Mouse (Mus musculus) Patski (cell line): Measurements from ENCODE around the gene Pmm1. TPM values are rescaled to one million over a fixed set of nuclear protein-coding genes. Genes with fewer than 3 reads are reported as not detected.

ENCODE experiments used
- ATAC-seq: fragments of 100-300 bp; one replicate; pipeline ENCODE4 v1.8.0; 2021
- CTCF ChIA-PET: fragments of 350-600 bp; sonication (Branson Sonifier 250); formaldehyde crosslinking; loops from one replicate; lab custom pipeline; 2022; ENCODE audit warnings: inconsistent platforms; lab: Charles Lee
- POLR2A ChIA-PET: fragments of 350-600 bp; sonication (Branson Sonifier 250); formaldehyde crosslinking; loops from one replicate; lab custom pipeline; 2022; ENCODE audit warnings: antibody characterized with exemption, inconsistent platforms; lab: Charles Lee
- DNase-seq: peaks from one replicate; pipeline ENCODE4 v3.0.0-alpha.2; 2011; ENCODE audit warnings: low read depth, low spot score
- H3K27me3 ChIP-seq: fragments of 371-371 bp; one replicate; pipeline ENCODE4 v1.5.1; 2021
- CTCF ChIP-seq: fragments of 100-300 bp; IDR thresholded peaks from one replicate; pipeline ENCODE4 v1.5.1; 2021
- in situ Hi-C: fragments of 300-500 bp; cut with MboI; formaldehyde crosslinking; loops from 3 replicates; pipeline ENCODE4 v1.11.1; 2018; ENCODE audit warnings: low pct_unique_long_range_greater_than_20kb, mixed read lengths
- polyA plus RNA-seq: library from polyadenylated mRNA; unstranded; gene quantifications from one replicate; pipeline ENCODE4 v1.2.3, GENCODE M21; 2021

Gene Pmm1
- polyA plus RNA-seq, 1 experiment from 2014 or later: 97.0 TPM

- in situ Hi-C loops: no loop called here
- ATAC-seq (peak; percentile 33), DNase-seq (peak; percentile 81)
- POLR2A ChIA-PET: interaction anchor here (0.7 kb wide), 1 partner anchor 137 kb away, joined by 3 read pairs; no protein-coding TSS in a partner anchor
- CTCF ChIA-PET: interaction anchor here (0.7 to 1.3 kb wide), 6 partner anchors 9 to 30 kb away, joined by 3 to 7 read pairs (median 3); partner anchors contain the start of gene Csdc2
- H3K27me3 ChIP-seq: no peaks in the 10 kb centered on the region
- TF ChIP-seq CTCF: no peak
Measured at GRCm38 (mm10) chr15:81927741-81928140, 33.0 kb downstream of the Pmm1 start.

GRCm38 (mm10) chr15:81926446-81926822, 34.3 kb downstream of the Pmm1 start:
- DNase-seq: no peak
- CTCF ChIA-PET: no interaction called here
- POLR2A ChIA-PET: interaction anchor here (0.5 kb wide), 1 partner anchor 58 kb away, joined by 3 read pairs; no protein-coding TSS in a partner anchor
- H3K27me3 ChIP-seq: no peaks in the 10 kb centered on the region
- peak; percentile 2 for ATAC-seq
- TF ChIP-seq CTCF: no peak
- in situ Hi-C loops: no loop called here

- H3K27me3 ChIP-seq: no peaks in the 10 kb centered on the region
- DNase-seq (peak; percentile 77), ATAC-seq (peak; percentile 68)
- TF ChIP-seq CTCF: no peak
- CTCF ChIA-PET: interaction anchor here (1.4 kb wide), 1 partner anchor 11 kb away, joined by 3 read pairs; the partner anchor contains the start of gene Csdc2
- in situ Hi-C loops: no loop called here
- POLR2A ChIA-PET: interaction anchor here (0.5 to 0.9 kb wide), 2 partner anchors 11 to 59 kb away, joined by 3 to 4 read pairs; no protein-coding TSS in a partner anchor
Measured at GRCm38 (mm10) chr15:81925760-81926445, 34.8 kb downstream of the Pmm1 start, which contains the start of gene Polr3h. TSS of gene Polr3h (minus strand) at chr15:81926240.

GRCm38 (mm10) chr15:81924933-81925332, 35.8 kb downstream of the Pmm1 start:
- TF ChIP-seq CTCF: no peak
- DNase-seq (no peak), ATAC-seq (no peak)
- ChIA-PET CTCF (interaction anchor here (1.4 kb wide), 1 partner anchor 12 kb away, joined by 3 read pairs; the partner anchor contains the start of gene Csdc2), POLR2A (no interaction called here)
- in situ Hi-C loops: no loop called here
- no peaks in the 10 kb centered on the region for H3K27me3 ChIP-seq

- no peaks in the 10 kb centered on the region for H3K27me3 ChIP-seq
- ATAC-seq (no peak), DNase-seq (no peak)
- CTCF ChIA-PET: interaction anchor here (1.5 kb wide), 1 partner anchor 10 kb away, joined by 4 read pairs; no protein-coding TSS in a partner anchor
- TF ChIP-seq CTCF: no peak
- POLR2A ChIA-PET: no interaction called here
- in situ Hi-C loops: no loop called here
Measured at GRCm38 (mm10) chr15:81921255-81921654, 39.5 kb downstream of the Pmm1 start.

- ChIA-PET POLR2A (no interaction called here), CTCF (no interaction called here)
- no peaks in the 10 kb centered on the region for H3K27me3 ChIP-seq
- DNase-seq (no peak), ATAC-seq (no peak)
- TF ChIP-seq CTCF: no peak
- in situ Hi-C loops: no loop called here
Measured at GRCm38 (mm10) chr15:81920546-81921217, 40.0 kb downstream of the Pmm1 start.

- TF ChIP-seq CTCF: no peak
- H3K27me3 ChIP-seq: no peaks in the 10 kb centered on the region
- ChIA-PET CTCF (interaction anchor here (1.2 to 2.2 kb wide), 4 partner anchors 14 to 87 kb away, joined by 3 to 7 read pairs (median 5); no protein-coding TSS in a partner anchor), POLR2A (no interaction called here)
- in situ Hi-C loops: loop anchor here (5.0 kb wide), 1 partner anchor 87 kb away; no protein-coding TSS in a partner anchor
- DNase-seq (no peak), ATAC-seq (no peak)
Measured at GRCm38 (mm10) chr15:81919062-81919461, 41.7 kb downstream of the Pmm1 start.

GRCm38 (mm10) chr15:81917621-81918463, 42.9 kb downstream of the Pmm1 start:
- ChIA-PET CTCF (interaction anchor here (0.7 to 3.1 kb wide), 9 partner anchors 10 to 114 kb away, joined by 3 to 9 read pairs (median 5); partner anchors contain the start of gene Csdc2), POLR2A (interaction anchor here (0.6 to 2.0 kb wide), 2 partner anchors 60 to 87 kb away, joined by 6 to 8 read pairs; no protein-coding TSS in a partner anchor)
- TF ChIP-seq CTCF: no peak
- peak; percentile 49 for ATAC-seq
- H3K27me3 ChIP-seq: no peaks in the 10 kb centered on the region
- no peak for DNase-seq
- in situ Hi-C loops: loop anchor here (5.0 kb wide), 1 partner anchor 86 kb away; no protein-coding TSS in a partner anchor

GRCm38 (mm10) chr15:81917201-81917600, 43.5 kb downstream of the Pmm1 start:
- TF ChIP-seq CTCF: no peak
- no peak for DNase-seq
- no peaks in the 10 kb centered on the region for H3K27me3 ChIP-seq
- in situ Hi-C loops: loop anchor here (5.0 kb wide), 1 partner anchor 85 kb away; no protein-coding TSS in a partner anchor
- ATAC-seq: no peak
- CTCF ChIA-PET: interaction anchor here (1.0 to 3.1 kb wide), 6 partner anchors 12 to 86 kb away, joined by 4 to 12 read pairs (median 7); partner anchors contain the start of gene Csdc2
- POLR2A ChIA-PET: interaction anchor here (2.0 kb wide), 1 partner anchor 86 kb away, joined by 8 read pairs; no protein-coding TSS in a partner anchor
